Mouse (Mus musculus) telencephalon, adult 2 months (tissue): ENCODE results near the gene Gm13102.
"Not testable (repeated sequence)": the region's sequence is repeated elsewhere in the genome, so short reads cannot be mapped to it uniquely, and the experiment has no call there.

Source experiments
- DNase-seq: peaks from one replicate; pipeline ENCODE4 v3.0.0-alpha.2; 2011; ENCODE audit warnings: low read depth, low spot score

The Gm13102 gene

GRCm38 (mm10) chr4:144106174-144106573, at the start of gene Gm13102:
TSS of gene Gm13102 (plus strand) at chr4:144106474.
- DNase-seq = not testable (repeated sequence)

GRCm38 (mm10) chr4:144058826-144059225, 47.4 kb upstream of the Gm13102 start, which contains the start of gene Pramel4:
TSS of gene Pramel4 (plus strand) at chr4:144059126.
- not testable (repeated sequence) for DNase-seq
